Mouse (Mus musculus) liver, adult 2 months (tissue): ENCODE data around the gene Lrig1. TPM values are rescaled to one million over a fixed set of nuclear protein-coding genes. Genes with fewer than 3 reads are reported as not detected.

Source experiments
- DNase-seq: peaks from one replicate; pipeline ENCODE4 v3.0.0-alpha.2; 2011; ENCODE audit warnings: low read depth, low spot score; ENCODE audit errors: extremely low read depth
- H3K27ac ChIP-seq: fragments of 200-500 bp; replicated peaks from 2 replicates; pipeline ENCODE4 v1.5.1; 2012; ENCODE audit warnings: low read depth, mild to moderate bottlenecking, control low read depth, inconsistent platforms, low read length; ENCODE audit not compliant: insufficient read depth
- H3K27me3 ChIP-seq: fragments of 200-500 bp; 2 replicates; pipeline ENCODE4 v1.6.1; 2012; ENCODE audit warnings: mild to moderate bottlenecking, moderate library complexity, low read length, inconsistent platforms; ENCODE audit not compliant: control insufficient read depth, insufficient read depth
- H3K36me3 ChIP-seq: fragments of 200-500 bp; 2 replicates; pipeline ENCODE4 v1.6.1; 2012; ENCODE audit warnings: low read length, inconsistent platforms; ENCODE audit not compliant: control insufficient read depth, insufficient read depth
- H3K4me1 ChIP-seq: fragments of 200-500 bp; 2 replicates; pipeline ENCODE4 v1.6.1; 2011; ENCODE audit warnings: low read length; ENCODE audit not compliant: control insufficient read depth, insufficient read depth
- H3K4me3 ChIP-seq: fragments of 200-500 bp; 2 replicates; pipeline ENCODE4 v1.5.1; 2011; ENCODE audit warnings: low read depth, mild to moderate bottlenecking, control low read depth, low read length, moderate library complexity; ENCODE audit not compliant: insufficient read depth
- H3K79me2 ChIP-seq: fragments of 200-500 bp; 2 replicates; pipeline ENCODE4 v1.6.1; 2012; ENCODE audit warnings: inconsistent platforms, mild to moderate bottlenecking, low read length, moderate library complexity; ENCODE audit not compliant: control insufficient read depth, insufficient read depth
- H3K9ac ChIP-seq: fragments of 200-500 bp; 2 replicates; pipeline ENCODE4 v1.6.1; 2012; ENCODE audit warnings: low read depth, mild to moderate bottlenecking, control low read depth, inconsistent platforms, low read length
- CTCF ChIP-seq: fragments of 200-500 bp; IDR thresholded peaks from 2 replicates; pipeline ENCODE4 v1.5.1; 2011; ENCODE audit warnings: low read depth, low read length, control low read depth
- POLR2A ChIP-seq: fragments of 200-500 bp; IDR thresholded peaks from 2 replicates; pipeline ENCODE4 v1.6.1; 2011; ENCODE audit warnings: low read length, control low read depth; ENCODE audit not compliant: insufficient read depth; ENCODE audit errors: extremely low read depth
- WGBS: fragments of 180-500 bp; shearing (Covaris S2); methylation state at CpG from one replicate; pipeline ENCODE4 v1.1.7; 2018; 5-methylcytosine and 5-hydroxymethylcytosine counted together
- polyA plus RNA-seq: library from polyadenylated mRNA; depleted of rRNA; stranded (reverse); fragments of >200 nt; gene quantifications from 2 replicates; pipeline ENCODE4 v1.2.3, GENCODE M21; 2012
- total RNA-seq: library from RNA; depleted of rRNA; stranded (reverse); fragments of >200 nt; gene quantifications from 2 replicates; pipeline ENCODE4 v1.2.3, GENCODE M21; 2014

Gene Lrig1
- total and polyA plus RNA-seq, 2 experiments = 12.4 to 14.8 TPM

DNA sequence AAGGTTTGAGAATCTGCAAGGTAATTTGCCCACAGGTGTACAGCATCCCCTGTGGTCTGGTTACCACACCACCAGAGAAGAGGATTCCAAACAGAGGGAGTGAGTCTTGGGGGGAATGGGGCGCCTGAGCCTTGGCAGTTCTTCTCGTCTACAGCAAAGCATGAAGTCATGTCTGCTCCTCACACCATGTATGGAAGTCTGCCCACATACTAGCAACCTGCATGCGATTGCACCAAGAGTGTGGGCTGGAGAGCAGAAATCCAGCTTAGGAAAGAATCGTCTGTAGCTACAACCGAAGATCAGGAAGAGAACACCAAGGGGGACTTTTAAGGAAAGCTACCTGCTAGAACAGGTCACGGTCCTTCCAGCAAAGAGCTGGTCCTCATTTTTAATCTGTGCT is 3.0 kb upstream of the Lrig1 start:
- H3K4me3 ChIP-seq = no peak overlapping the region
- 91% methylated on average over 6 of the region's 6 CpGs for WGBS
- peaks cover 16% of the 10 kb centered on the region for H3K79me2 ChIP-seq
- peaks cover 14% of the 10 kb centered on the region; the same call in 1 of the 2 replicates for H3K4me1 ChIP-seq
- H3K36me3 ChIP-seq = no peaks in the 10 kb centered on the region
- no peak overlapping the region for H3K27ac ChIP-seq
- H3K9ac ChIP-seq = no peak overlapping the region
- no peaks in the 10 kb centered on the region for H3K27me3 ChIP-seq
- DNase-seq = no peak
- TF ChIP-seq CTCF = no peak
- no peak for TF ChIP-seq POLR2A

DNA sequence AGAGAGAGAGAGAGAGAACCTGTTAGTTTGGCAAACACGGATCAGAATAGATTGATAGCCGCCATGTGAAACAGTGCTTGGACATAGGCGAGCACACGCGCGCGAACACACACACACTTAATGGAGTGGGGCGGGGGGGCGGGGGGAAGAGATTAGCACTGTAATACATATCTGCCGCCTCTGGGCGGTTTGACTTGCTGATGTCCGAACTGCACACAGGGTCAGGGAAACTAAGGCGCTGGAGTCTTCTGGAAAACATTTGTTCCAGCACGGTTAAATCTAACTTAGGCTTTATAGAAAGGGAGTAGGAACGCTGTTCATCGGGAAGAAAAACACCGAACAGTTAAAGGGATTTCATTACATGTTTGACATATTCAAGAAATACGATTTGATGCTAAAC is 1.1 kb upstream of the Lrig1 start:
- H3K4me3 ChIP-seq = peak overlapping the region; percentile 30
- peaks cover 17% of the 10 kb centered on the region for H3K79me2 ChIP-seq
- H3K27me3 ChIP-seq = no peaks in the 10 kb centered on the region
- 0 out of 2 replicates have a peak overlapping the region, but pooled peaks have one; percentile 15 for H3K9ac ChIP-seq
- peak overlapping the region; percentile 50 for H3K27ac ChIP-seq
- WGBS = 1% methylated on average over 18 of the region's 18 CpGs
- peaks cover 20% of the 10 kb centered on the region; the same call in 1 of the 2 replicates for H3K4me1 ChIP-seq
- no peak for TF ChIP-seq POLR2A
- peak; percentile 35; the same call in 1 of the 2 replicates for TF ChIP-seq CTCF
- H3K36me3 ChIP-seq = no peaks in the 10 kb centered on the region
- peak; percentile 70 for DNase-seq

GRCm38 (mm10) chr6:94700612-94701011 is 654 bp upstream of the Lrig1 start:
- H3K36me3 ChIP-seq = no peaks in the 10 kb centered on the region
- no peak for TF ChIP-seq POLR2A
- peak; percentile 87 for DNase-seq
- H3K4me1 ChIP-seq = peaks cover 23% of the 10 kb centered on the region
- H3K27me3 ChIP-seq = no peaks in the 10 kb centered on the region
- under 1% methylated on average over 8 of the region's 8 CpGs for WGBS
- H3K27ac ChIP-seq = peak overlapping the region; percentile 29
- peaks cover 22% of the 10 kb centered on the region for H3K79me2 ChIP-seq
- peak overlapping the region; percentile 30 for H3K4me3 ChIP-seq
- H3K9ac ChIP-seq = 0 out of 2 replicates have a peak overlapping the region, but pooled peaks have one; percentile 15

- Histone ChIP-seq H3K4me3 (peak overlapping the region; percentile 80), H3K9ac (peak overlapping the region; percentile 98), H3K27me3 (no peaks in the 10 kb centered on the region), H3K4me1 (peaks cover 31% of the 10 kb centered on the region), H3K27ac (peak overlapping the region; percentile 61), H3K79me2 (peaks cover 22% of the 10 kb centered on the region), H3K36me3 (no peaks in the 10 kb centered on the region)
- under 1% methylated on average over 95 of the region's 95 CpGs for WGBS
- DNase-seq = no peak
- TF ChIP-seq POLR2A = no peak
- no peak for TF ChIP-seq CTCF
Observed at GRCm38 (mm10) chr6:94699173-94699987, 578 bp downstream of the Lrig1 start.

GRCm38 (mm10) chr6:94698509-94699172 is 1.3 kb downstream of the Lrig1 start:
- peaks cover 31% of the 10 kb centered on the region for H3K4me1 ChIP-seq
- H3K27me3 ChIP-seq = no peaks in the 10 kb centered on the region
- peak overlapping the region; percentile 61 for H3K27ac ChIP-seq
- DNase-seq = peak; percentile 45
- TF ChIP-seq CTCF (no peak), POLR2A (no peak)
- H3K36me3 ChIP-seq = no peaks in the 10 kb centered on the region
- H3K9ac ChIP-seq = peak overlapping the region; percentile 98
- peaks cover 24% of the 10 kb centered on the region for H3K79me2 ChIP-seq
- 11% methylated on average over 11 of the region's 11 CpGs for WGBS
- peak overlapping the region; percentile 80 for H3K4me3 ChIP-seq
